Mouse (Mus musculus): Measurements from ENCODE around the gene Hipk3.

Hipk3 gene

DNA sequence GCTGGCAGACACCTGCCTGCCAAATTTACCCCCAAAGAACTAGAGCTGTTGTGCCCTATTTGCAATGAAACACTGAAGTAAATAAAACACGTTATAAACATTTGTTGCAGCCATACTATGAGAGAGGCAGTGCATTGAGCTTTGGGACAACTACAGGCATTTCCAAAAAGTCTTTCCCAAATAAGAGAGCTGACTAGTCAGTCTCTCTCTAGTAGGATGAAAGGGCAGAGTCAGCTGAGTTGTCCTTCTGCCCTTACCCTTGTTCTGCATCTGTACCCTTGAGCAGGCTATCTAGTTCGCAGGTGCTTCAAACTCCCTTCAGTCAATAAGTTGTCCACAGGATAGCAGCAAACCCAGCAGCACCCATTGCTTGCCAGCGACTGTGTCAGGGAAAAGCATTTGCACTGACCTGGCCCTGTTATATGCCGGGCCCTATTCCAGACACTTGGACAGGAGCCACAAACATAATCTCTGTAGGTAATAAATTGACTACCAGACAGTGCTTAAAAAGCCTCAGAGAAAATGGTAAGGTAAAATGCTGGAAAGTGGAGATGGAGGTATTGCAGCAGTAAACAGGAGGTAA lies 83.2 kb downstream of the Hipk3 start, which contains the start of gene D430041D05Rik:
Gene D430041D05Rik, minus strand, starts transcription at position 51 of the 583 bp plus-strand sequence.
- no peak for DNase-seq

DNA sequence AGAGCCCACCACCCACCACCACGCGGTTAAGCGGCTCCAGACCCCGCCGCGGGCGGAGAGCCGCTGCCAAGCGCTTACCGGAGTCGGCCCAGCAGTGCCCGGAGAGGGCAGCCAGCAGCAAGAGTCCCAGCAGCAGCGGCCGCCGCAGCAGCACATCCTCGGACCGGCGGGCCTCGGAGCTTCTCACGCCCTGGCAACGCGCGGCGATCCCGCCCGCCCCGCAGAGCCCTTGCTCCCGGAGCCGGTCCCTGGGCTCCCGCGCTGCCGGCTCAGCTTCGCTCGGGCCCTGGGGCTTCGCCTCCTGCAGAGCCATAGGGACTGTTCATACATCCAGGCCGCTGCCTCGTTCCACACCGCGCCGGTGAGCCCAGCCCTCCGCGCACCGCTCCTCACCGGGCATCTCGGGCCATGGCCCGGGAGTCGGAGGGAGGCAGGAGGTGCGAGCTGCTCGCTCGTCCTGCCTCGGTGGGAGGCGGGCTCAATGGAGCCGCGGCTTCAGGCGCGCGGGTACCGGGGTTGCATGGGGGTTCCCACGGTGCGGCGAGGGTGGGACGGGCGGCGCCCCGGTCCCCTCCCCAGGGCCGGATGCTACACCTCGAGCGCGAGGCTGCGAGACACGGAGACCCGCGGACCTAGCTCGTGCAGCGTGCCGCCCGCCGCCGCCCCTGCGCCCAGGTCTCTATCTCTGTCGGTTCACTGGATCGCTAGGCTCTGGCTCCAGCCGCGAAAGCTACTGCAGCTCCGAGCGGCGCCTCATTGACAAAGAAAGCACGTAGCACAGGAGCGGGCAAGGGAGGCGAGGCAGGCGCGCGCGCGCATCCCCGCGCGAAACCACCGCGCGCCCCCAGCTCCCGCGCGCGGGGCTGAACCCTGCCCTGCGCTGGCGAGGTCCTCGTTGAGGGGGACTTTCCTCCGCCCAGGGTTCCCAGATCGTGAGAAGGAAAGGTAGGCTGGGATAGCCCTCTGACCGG lies 84.1 kb downstream of the Hipk3 start:
- no peak for DNase-seq

- no peak for DNase-seq
Measured at GRCm38 (mm10) chr2:104408351-104408750, 85.9 kb downstream of the Hipk3 start.

GRCm38 (mm10) chr2:104407913-104408312 lies 86.3 kb downstream of the Hipk3 start:
- no peak for DNase-seq

- DNase-seq, result no peak
Measured at GRCm38 (mm10) chr2:104404036-104404435, 90.2 kb downstream of the Hipk3 start.

DNA sequence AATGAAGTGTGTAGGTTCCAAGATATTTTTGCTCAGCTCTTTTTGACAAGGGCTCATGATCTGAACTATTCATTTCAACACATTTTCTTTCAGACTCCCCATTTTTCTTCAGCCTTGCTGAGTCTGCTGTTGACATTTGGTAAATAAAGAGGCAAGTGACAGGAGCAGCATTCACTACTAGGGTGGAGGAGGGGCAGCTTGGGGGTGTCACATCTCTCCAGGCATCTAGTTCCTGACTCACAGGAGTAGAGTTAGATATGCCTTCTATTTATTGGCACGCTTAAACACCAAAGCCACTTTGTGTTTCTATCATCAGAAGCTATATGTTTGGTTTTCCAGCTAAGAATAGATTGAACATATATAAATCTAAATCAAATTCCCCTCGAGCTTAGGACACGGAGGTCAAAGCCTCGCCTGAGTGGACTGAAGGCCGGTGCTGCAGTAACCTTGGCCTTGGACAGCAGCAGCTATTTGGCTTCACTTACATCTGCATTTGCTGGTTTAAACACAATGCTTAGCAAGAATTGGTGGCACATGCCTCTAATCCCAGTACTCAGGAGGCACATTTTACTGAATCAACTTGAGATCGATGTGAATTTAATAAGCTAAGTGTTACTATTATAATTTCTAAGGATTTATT lies 95.5 kb downstream of the Hipk3 start:
- no peak for DNase-seq

DNA sequence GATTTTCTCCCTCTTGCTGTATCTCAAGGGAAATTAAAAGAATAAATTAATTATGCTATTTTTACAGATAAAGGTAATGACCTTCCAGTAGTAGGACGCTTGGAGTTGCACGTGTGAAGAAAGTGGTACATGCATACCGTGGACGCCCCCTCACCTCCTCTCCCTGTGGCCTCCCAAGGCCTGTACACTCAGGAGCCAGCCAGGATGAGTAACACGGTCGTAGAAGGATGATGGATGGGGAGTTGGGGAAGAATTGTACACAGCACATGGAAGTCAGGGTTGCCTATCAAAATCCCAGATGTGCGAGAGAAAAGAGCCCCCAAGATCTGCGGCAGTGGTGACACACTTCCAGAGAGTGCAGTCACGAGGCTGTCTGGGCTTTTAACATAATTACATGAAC lies 98.3 kb downstream of the Hipk3 start:
- no peak for DNase-seq

GRCm38 (mm10) chr2:104394769-104395168 lies 99.5 kb downstream of the Hipk3 start:
- no peak for DNase-seq

GRCm38 (mm10) chr2:104392700-104393312 lies 101.4 kb downstream of the Hipk3 start:
- no peak for DNase-seq

GRCm38 (mm10) chr2:104389231-104389630 lies 105.0 kb downstream of the Hipk3 start:
- DNase-seq, result no peak

- peak; percentile 2 for DNase-seq
Measured at GRCm38 (mm10) chr2:104385941-104386340, 108.3 kb downstream of the Hipk3 start.

DNA sequence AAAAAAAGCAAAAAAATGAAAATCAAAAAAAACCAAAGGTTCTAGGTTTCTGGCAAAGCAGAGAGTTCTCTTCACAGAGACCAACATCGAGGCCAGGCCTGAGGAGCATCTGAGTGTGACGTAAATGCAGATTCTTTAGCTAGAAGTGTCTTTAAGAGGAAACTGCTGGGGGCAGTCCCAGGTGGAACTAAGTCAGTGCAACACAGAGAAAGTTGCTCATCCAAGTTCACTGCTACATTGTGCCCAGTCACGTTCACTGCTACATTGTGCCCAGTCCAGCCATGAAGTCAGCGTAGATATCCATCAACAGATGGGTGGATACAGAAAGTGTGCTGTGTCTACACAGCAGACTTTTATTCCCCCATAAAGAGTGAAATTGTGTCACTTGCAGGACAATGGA lies 110.7 kb downstream of the Hipk3 start:
- no peak for DNase-seq

DNA sequence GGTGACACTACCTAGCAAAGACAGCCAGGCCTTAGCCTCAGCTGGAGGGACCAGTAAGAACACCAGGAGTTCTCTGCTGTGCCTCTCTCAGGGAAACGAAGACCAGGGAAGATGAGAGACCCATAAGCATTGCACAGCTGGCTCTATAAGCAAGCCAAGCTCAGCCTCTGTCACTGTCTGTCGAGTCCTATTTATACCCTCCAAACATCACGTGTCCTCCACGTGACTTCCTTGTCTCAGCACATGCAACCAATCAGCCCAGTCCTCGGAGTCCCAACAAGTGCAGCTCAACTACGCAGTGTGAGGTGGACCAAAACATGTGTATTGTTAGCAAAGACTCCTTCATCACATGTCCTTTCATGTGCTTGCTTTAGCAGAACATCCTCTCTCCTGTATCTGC lies 111.4 kb downstream of the Hipk3 start:
- no peak for DNase-seq

- no peak for DNase-seq
Measured at GRCm38 (mm10) chr2:104379304-104379703, 114.9 kb downstream of the Hipk3 start.

- no peak for DNase-seq
Measured at GRCm38 (mm10) chr2:104378791-104379190, 115.5 kb downstream of the Hipk3 start.

DNA sequence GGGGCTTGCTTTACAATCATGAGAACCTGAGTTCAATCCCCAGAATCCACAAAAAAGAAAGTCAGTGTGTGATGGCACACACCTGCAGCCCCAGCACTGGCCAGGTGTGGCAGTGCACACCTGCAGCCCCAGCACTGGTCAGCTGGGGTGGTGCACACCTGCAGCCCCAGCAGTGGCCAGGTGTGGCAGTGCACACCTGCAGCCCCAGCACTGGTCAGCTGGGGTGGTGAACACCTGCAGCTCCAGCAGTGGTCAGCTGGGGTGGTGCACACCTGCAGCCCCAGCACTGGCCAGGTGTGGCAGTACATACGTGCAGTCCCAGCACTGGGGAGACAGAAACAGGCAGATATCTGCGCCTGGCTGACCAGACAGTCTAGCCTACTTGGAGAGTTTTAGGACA lies 116.3 kb downstream of the Hipk3 start:
- peak; percentile 7 for DNase-seq

All from lung, postnatal 36 days (tissue).